Mouse (Mus musculus): ENCODE measurements around the gene Tmem168. TPM values are rescaled to one million over a fixed set of nuclear protein-coding genes. Genes with fewer than 3 reads are reported as not detected.
A peak's percentile ranks its signal among the peaks of the same experiment; 100 is the strongest.

The Tmem168 gene
- polyA plus RNA-seq, 1 experiment, result 8.7 TPM

- Histone ChIP-seq H3K27ac (ENCODE audit: control insufficient read depth, insufficient read depth, low read depth, low read length, poor library complexity) (no peak overlapping the region), H3K4me1 (ENCODE audit: control insufficient read depth, insufficient read depth, low read length) (no peaks in the 10 kb centered on the region; the same call in 1 of the 2 replicates), H3K4me3 (replicated peaks; ENCODE audit: control insufficient read depth, low read depth, low read length) (no peak overlapping the region)
- no peak for TF ChIP-seq POLR2A (IDR thresholded peaks at IDR 0.05; ENCODE audit: borderline replicate concordance, control insufficient read depth, low read depth, low read length)
- TF ChIP-seq CTCF (IDR thresholded peaks at IDR 0.05; ENCODE audit: control insufficient read depth, insufficient read depth, low read length), result no peak
- 61% methylated on average over 2 of the region's 2 CpGs for WGBS
These were observed 11.7 kb upstream of the Tmem168 start for GRCm38 (mm10) chr6:13619618-13620017.

GRCm38 (mm10) chr6:13617110-13617509 is 9.2 kb upstream of the Tmem168 start:
- 15% methylated on average over 3 of the region's 3 CpGs for WGBS
- Histone ChIP-seq H3K4me3 (replicated peaks; ENCODE audit: control insufficient read depth, low read depth, low read length) (no peak overlapping the region), H3K4me1 (ENCODE audit: control insufficient read depth, insufficient read depth, low read length) (no peaks in the 10 kb centered on the region; the same call in 1 of the 2 replicates), H3K27ac (ENCODE audit: control insufficient read depth, insufficient read depth, low read depth, low read length, poor library complexity) (no peak overlapping the region)
- TF ChIP-seq CTCF (IDR thresholded peaks at IDR 0.05; ENCODE audit: control insufficient read depth, insufficient read depth, low read length), result no peak
- no peak for TF ChIP-seq POLR2A (IDR thresholded peaks at IDR 0.05; ENCODE audit: borderline replicate concordance, control insufficient read depth, low read depth, low read length)

GRCm38 (mm10) chr6:13614568-13614967 is 6.7 kb upstream of the Tmem168 start:
- H3K4me1 ChIP-seq (ENCODE audit: control insufficient read depth, insufficient read depth, low read length), result no peaks in the 10 kb centered on the region; the same call in 1 of the 2 replicates
- no peak overlapping the region for H3K27ac ChIP-seq (ENCODE audit: control insufficient read depth, insufficient read depth, low read depth, low read length, poor library complexity)
- TF ChIP-seq CTCF (IDR thresholded peaks at IDR 0.05; ENCODE audit: control insufficient read depth, insufficient read depth, low read length) (no peak), POLR2A (IDR thresholded peaks at IDR 0.05; ENCODE audit: borderline replicate concordance, control insufficient read depth, low read depth, low read length) (no peak)
- 58% methylated on average over 3 of the region's 3 CpGs for WGBS
- no peak overlapping the region for H3K4me3 ChIP-seq (replicated peaks; ENCODE audit: control insufficient read depth, low read depth, low read length)

DNA sequence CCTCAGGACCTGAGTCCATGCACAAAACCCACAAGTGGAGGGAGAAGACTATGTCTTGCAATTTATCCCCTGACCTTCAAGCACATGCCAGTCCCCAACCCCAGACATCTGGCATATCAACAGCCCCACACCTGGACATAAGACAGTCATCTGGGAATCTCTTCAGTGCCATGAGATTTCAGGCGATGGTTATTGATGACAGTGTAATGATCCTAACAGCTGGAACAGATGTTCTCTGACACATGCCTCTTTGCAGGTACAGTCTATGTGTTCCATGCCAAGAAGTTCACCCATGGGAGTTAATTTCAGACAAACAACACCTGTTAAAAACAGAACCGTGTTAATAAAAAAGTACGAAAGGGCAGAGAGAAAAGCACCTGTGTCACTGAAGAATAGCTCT is 5.8 kb upstream of the Tmem168 start:
- 84% methylated on average over 3 of the region's 3 CpGs for WGBS
- no peaks in the 10 kb centered on the region; the same call in 1 of the 2 replicates for H3K4me1 ChIP-seq (ENCODE audit: control insufficient read depth, insufficient read depth, low read length)
- no peak overlapping the region for H3K4me3 ChIP-seq (replicated peaks; ENCODE audit: control insufficient read depth, low read depth, low read length)
- H3K27ac ChIP-seq (ENCODE audit: control insufficient read depth, insufficient read depth, low read depth, low read length, poor library complexity), result no peak overlapping the region
- TF ChIP-seq POLR2A (IDR thresholded peaks at IDR 0.05; ENCODE audit: borderline replicate concordance, control insufficient read depth, low read depth, low read length), result no peak
- TF ChIP-seq CTCF (IDR thresholded peaks at IDR 0.05; ENCODE audit: control insufficient read depth, insufficient read depth, low read length), result no peak

- TF ChIP-seq CTCF (IDR thresholded peaks at IDR 0.05; ENCODE audit: control insufficient read depth, insufficient read depth, low read length) (no peak), POLR2A (IDR thresholded peaks at IDR 0.05; ENCODE audit: borderline replicate concordance, control insufficient read depth, low read depth, low read length) (no peak)
- no peak overlapping the region for H3K4me3 ChIP-seq (replicated peaks; ENCODE audit: control insufficient read depth, low read depth, low read length)
- 51% methylated on average over 2 of the region's 2 CpGs for whole genome bisulfite sequencing
- H3K27ac ChIP-seq (ENCODE audit: control insufficient read depth, insufficient read depth, low read depth, low read length, poor library complexity), result no peak overlapping the region
- no peaks in the 10 kb centered on the region; the same call in 1 of the 2 replicates for H3K4me1 ChIP-seq (ENCODE audit: control insufficient read depth, insufficient read depth, low read length)
These were observed 3.0 kb upstream of the Tmem168 start for GRCm38 (mm10) chr6:13610869-13611268.

- TF ChIP-seq CTCF (IDR thresholded peaks at IDR 0.05; ENCODE audit: control insufficient read depth, insufficient read depth, low read length), result no peak
- TF ChIP-seq POLR2A (IDR thresholded peaks at IDR 0.05; ENCODE audit: borderline replicate concordance, control insufficient read depth, low read depth, low read length), result no peak
- Histone ChIP-seq H3K27ac (ENCODE audit: control insufficient read depth, insufficient read depth, low read depth, low read length, poor library complexity) (no peak overlapping the region), H3K4me1 (ENCODE audit: control insufficient read depth, insufficient read depth, low read length) (no peaks in the 10 kb centered on the region; the same call in 1 of the 2 replicates), H3K4me3 (replicated peaks; ENCODE audit: control insufficient read depth, low read depth, low read length) (no peak overlapping the region)
- 69% methylated on average over 5 of the region's 5 CpGs for WGBS
These were observed 1.6 kb upstream of the Tmem168 start for GRCm38 (mm10) chr6:13609353-13610140.

DNA sequence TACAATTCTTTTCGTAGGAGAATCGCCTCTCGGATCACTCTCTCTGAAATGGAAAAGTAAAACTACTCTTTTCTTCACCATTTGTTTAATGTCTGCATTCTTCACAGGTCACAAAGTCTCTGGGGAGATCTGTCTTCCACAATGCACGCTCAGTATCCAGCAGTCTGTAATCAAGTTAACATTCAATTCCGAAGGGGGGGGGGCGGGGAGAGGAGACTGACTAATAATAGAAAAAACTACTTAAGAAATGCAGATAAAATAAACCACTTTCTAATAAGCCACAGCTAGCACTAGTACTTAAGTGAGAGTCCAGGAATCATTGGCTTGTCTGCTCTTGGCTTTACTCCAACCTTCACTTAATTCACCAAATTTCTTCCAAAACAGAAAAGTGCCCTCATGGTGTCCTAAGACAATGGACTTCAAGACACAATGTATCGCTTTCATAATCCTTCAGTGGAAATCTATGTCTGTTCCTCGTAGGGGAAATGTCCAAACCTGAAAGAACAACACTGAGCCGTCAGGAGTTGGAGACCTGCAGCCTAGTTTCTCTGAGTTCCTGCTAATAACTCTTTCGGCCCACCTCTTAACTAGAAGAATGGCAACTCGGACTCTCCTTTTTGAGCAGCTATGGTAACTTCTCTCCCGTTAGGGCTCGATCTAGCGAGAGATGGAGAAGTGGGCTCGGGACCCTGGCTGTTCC is 829 bp downstream of the Tmem168 start:
- Histone ChIP-seq H3K27ac (ENCODE audit: control insufficient read depth, insufficient read depth, low read depth, low read length, poor library complexity) (peak overlapping the region; percentile 95), H3K4me1 (ENCODE audit: control insufficient read depth, insufficient read depth, low read length) (no peaks in the 10 kb centered on the region; the same call in 1 of the 2 replicates), H3K4me3 (replicated peaks; ENCODE audit: control insufficient read depth, low read depth, low read length) (peak overlapping the region; percentile 98)
- TF ChIP-seq POLR2A (IDR thresholded peaks at IDR 0.05; ENCODE audit: borderline replicate concordance, control insufficient read depth, low read depth, low read length), result no peak
- TF ChIP-seq CTCF (IDR thresholded peaks at IDR 0.05; ENCODE audit: control insufficient read depth, insufficient read depth, low read length), result no peak
- 19% methylated on average over 15 of the region's 15 CpGs for WGBS

- Histone ChIP-seq H3K27ac (ENCODE audit: control insufficient read depth, insufficient read depth, low read depth, low read length, poor library complexity) (no peak overlapping the region), H3K4me1 (ENCODE audit: control insufficient read depth, insufficient read depth, low read length) (no peaks in the 10 kb centered on the region; the same call in 1 of the 2 replicates), H3K4me3 (replicated peaks; ENCODE audit: control insufficient read depth, low read depth, low read length) (no peak overlapping the region)
- TF ChIP-seq POLR2A (IDR thresholded peaks at IDR 0.05; ENCODE audit: borderline replicate concordance, control insufficient read depth, low read depth, low read length) (no peak), CTCF (IDR thresholded peaks at IDR 0.05; ENCODE audit: control insufficient read depth, insufficient read depth, low read length) (no peak)
- 25% methylated on average over 4 of the region's 4 CpGs for WGBS
These were observed 1.5 kb downstream of the Tmem168 start for GRCm38 (mm10) chr6:13606394-13606793.

Measured in bone marrow, adult 2 months (tissue).